Mouse (Mus musculus) ES-E14 (cell line): ENCODE results near the gene Col17a1. TPM values are rescaled to one million over a fixed set of nuclear protein-coding genes. Genes with fewer than 3 reads are reported as not detected.

Source experiments
- DNase-seq: peaks from one replicate; pipeline ENCODE4 v3.0.0-alpha.2; 2013; ENCODE audit warnings: low read depth, low spot score
- H3K27ac ChIP-seq: 2 replicates; pipeline ENCODE4 v1.5.1; 2012; ENCODE audit warnings: low read depth, mild to moderate bottlenecking, low read length, moderate library complexity, mixed read lengths; ENCODE audit not compliant: poor library complexity, insufficient read depth, severe bottlenecking
- H3K36me3 ChIP-seq: 2 replicates; pipeline ENCODE4 v1.6.1; 2012; ENCODE audit warnings: mild to moderate bottlenecking, low read length, moderate library complexity, mixed read lengths; ENCODE audit not compliant: control insufficient read depth, poor library complexity, insufficient read depth, severe bottlenecking
- H3K4me1 ChIP-seq, 2 experiments: fragments of 150-350 bp in 1 of 2; sonication (generic) in 1 of 2; 2 replicates each; pipeline ENCODE4 v1.6.1; 2012; ENCODE audit warnings: low read length in 2 of 2, mild to moderate bottlenecking in 1 of 2, mixed read lengths in 1 of 2; ENCODE audit not compliant: control insufficient read depth in 2 of 2, insufficient read depth in 2 of 2, poor library complexity in 1 of 2
- H3K4me3 ChIP-seq, 2 experiments: fragments of 150-350 bp in 1 of 2; sonication (generic) in 1 of 2; 2 replicates each; pipeline ENCODE4 v1.5.1; 2012; ENCODE audit warnings: low read length in 2 of 2, low read depth in 1 of 2, mild to moderate bottlenecking in 1 of 2, mixed read lengths in 1 of 2; ENCODE audit not compliant: insufficient read depth in 1 of 2, poor library complexity in 1 of 2, severe bottlenecking in 1 of 2
- H3K9ac ChIP-seq: 2 replicates; pipeline ENCODE4 v1.6.1; 2012; ENCODE audit warnings: low read depth, mild to moderate bottlenecking, low read length, mixed read lengths; ENCODE audit not compliant: poor library complexity, insufficient read depth, severe bottlenecking
- H3K9me3 ChIP-seq: fragments of 150-350 bp; sonication (generic); 2 replicates; pipeline ENCODE4 v1.6.1; 2012; ENCODE audit warnings: low read depth, mild to moderate bottlenecking, low read length; ENCODE audit not compliant: control insufficient read depth, insufficient read depth
- CHD2 ChIP-seq: IDR thresholded peaks from 2 replicates; pipeline ENCODE4 v1.6.1; 2014; ENCODE audit warnings: mild to moderate bottlenecking, low read depth, low read length, inconsistent platforms
- HCFC1 ChIP-seq: IDR thresholded peaks from 2 replicates; pipeline ENCODE4 v1.6.1; 2012; ENCODE audit warnings: low read length, inconsistent platforms, borderline replicate concordance; ENCODE audit not compliant: insufficient read depth
- MAFK ChIP-seq: IDR thresholded peaks from 2 replicates; pipeline ENCODE4 v1.6.1; 2014; ENCODE audit warnings: mild to moderate bottlenecking, low read depth, low read length, inconsistent platforms; ENCODE audit not compliant: insufficient read depth
- ZC3H11A ChIP-seq: IDR thresholded peaks from 2 replicates; pipeline ENCODE4 v1.6.1; 2012; ENCODE audit warnings: low read depth, mild to moderate bottlenecking, inconsistent platforms, low read length, borderline replicate concordance
- ZNF384 ChIP-seq: IDR thresholded peaks from 2 replicates; pipeline ENCODE4 v1.6.1; 2012; ENCODE audit warnings: low read depth, low read length, inconsistent platforms
- in situ Hi-C, 2 experiments: fragments of 600-800 bp; cut with MboI; formaldehyde crosslinking; loops; one replicate each; pipeline ENCODE4 v1.15.1; 2025; ENCODE audit warnings: low sequenced_read_pairs in 2 of 2, inconsistent platforms in 1 of 2; ENCODE audit not compliant: unreplicated experiment in 2 of 2
- total RNA-seq: library from RNA; depleted of rRNA; stranded (reverse); fragments of 300-350 nt; gene quantifications from 2 replicates; pipeline ENCODE4 v1.2.3, GENCODE M21; 2012

Gene Col17a1
- total RNA-seq, 1 experiment = 1.5 TPM

GRCm38 (mm10) chr19:47653173-47653572 is 38.7 kb downstream of the Col17a1 start:
- no peaks in the 10 kb centered on the region for H3K9me3 ChIP-seq
- in situ Hi-C loops = no loop called here
- no peak for TF ChIP-seq CHD2
- no peak for TF ChIP-seq ZNF384
- peaks cover 0 to 3% of the 10 kb centered on the region in 2 experiments; a peak in 1 of 4 replicates for H3K4me1 ChIP-seq
- no peak overlapping the region for H3K4me3 ChIP-seq
- no peaks in the 10 kb centered on the region for H3K36me3 ChIP-seq
- H3K9ac ChIP-seq = no peak overlapping the region
- no peak for DNase-seq
- no peak overlapping the region for H3K27ac ChIP-seq

DNA sequence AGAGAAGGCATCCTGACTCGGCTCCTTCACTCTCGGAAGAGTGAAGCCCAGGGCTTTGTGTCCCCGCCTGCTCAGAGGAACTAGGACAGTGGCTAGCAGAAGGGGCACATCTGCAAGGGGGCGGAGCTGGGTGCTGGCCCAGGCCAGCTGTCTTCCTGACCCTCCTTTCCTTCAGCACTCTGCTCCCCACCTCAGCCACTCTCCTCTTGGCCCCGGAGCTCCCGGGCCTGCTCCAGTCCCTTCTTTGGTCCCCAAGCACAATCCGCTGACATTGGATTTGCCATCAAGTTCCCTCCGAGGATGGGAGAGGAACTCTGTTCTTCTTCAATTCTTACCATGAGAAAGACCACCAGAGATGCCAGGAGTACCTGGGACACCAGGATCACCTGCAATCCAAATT is 39.6 kb downstream of the Col17a1 start:
- H3K27ac ChIP-seq = no peak overlapping the region
- H3K4me3 ChIP-seq = no peak overlapping the region
- TF ChIP-seq HCFC1 (no peak), MAFK (no peak), ZC3H11A (no peak), CHD2 (no peak), ZNF384 (no peak)
- H3K9me3 ChIP-seq = no peaks in the 10 kb centered on the region
- peaks cover 0 to 3% of the 10 kb centered on the region in 2 experiments; a peak in 1 of 4 replicates for H3K4me1 ChIP-seq
- no peaks in the 10 kb centered on the region for H3K36me3 ChIP-seq
- no peak overlapping the region for H3K9ac ChIP-seq
- no peak for DNase-seq
- in situ Hi-C loops = no loop called here

- peaks cover 0 to 3% of the 10 kb centered on the region in 2 experiments; a peak in 1 of 4 replicates for H3K4me1 ChIP-seq
- no peak for DNase-seq
- in situ Hi-C loops = no loop called here
- no peak for TF ChIP-seq CHD2
- TF ChIP-seq HCFC1 = no peak
- no peak for TF ChIP-seq ZC3H11A
- no peak for TF ChIP-seq ZNF384
- TF ChIP-seq MAFK = no peak
- no peak overlapping the region for H3K27ac ChIP-seq
- H3K4me3 ChIP-seq = no peak overlapping the region
- H3K9ac ChIP-seq = no peak overlapping the region
- H3K9me3 ChIP-seq = no peaks in the 10 kb centered on the region
- no peaks in the 10 kb centered on the region; the same call in 1 of the 2 replicates for H3K36me3 ChIP-seq
These were observed 40.8 kb downstream of the Col17a1 start for GRCm38 (mm10) chr19:47651160-47651480.

- H3K27ac ChIP-seq = no peak overlapping the region
- no peak for DNase-seq
- in situ Hi-C loops = no loop called here
These were observed 41.3 kb downstream of the Col17a1 start for GRCm38 (mm10) chr19:47650366-47651159.

More at GRCm38 (mm10) chr19:47650366-47651159, 41.3 kb downstream of the Col17a1 start:
- peaks cover 0 to 3% of the 10 kb centered on the region in 2 experiments; a peak in 1 of 4 replicates for H3K4me1 ChIP-seq
- H3K36me3 ChIP-seq = no peaks in the 10 kb centered on the region; the same call in 1 of the 2 replicates
- TF ChIP-seq ZNF384 (no peak), CHD2 (no peak), MAFK (no peak), ZC3H11A (no peak), HCFC1 (no peak)
- H3K9me3 ChIP-seq = no peaks in the 10 kb centered on the region
- H3K9ac ChIP-seq = no peak overlapping the region
- no peak overlapping the region for H3K4me3 ChIP-seq
